Mouse (Mus musculus): Measurements from ENCODE around the gene Hoxa5.

- TF ChIP-seq CTCF (IDR thresholded peaks at IDR 0.05; ENCODE audit: control insufficient read depth, insufficient read depth, insufficient replicate concordance, low read depth, low read length), result no peak
- no peak for TF ChIP-seq POLR2A (IDR thresholded peaks at IDR 0.05; ENCODE audit: control insufficient read depth, low read depth, low read length)
Observed at GRCm38 (mm10) chr6:52164626-52165440, 39.6 kb downstream of the Hoxa5 start, which contains the start of gene Hoxa2.

Data from testis, adult 2 months (tissue).